Mouse (Mus musculus) midbrain, postnatal 0 days (tissue): ENCODE measurements at regions not wholly inside any gene's neighbourhood (a gene's known extent, or its start where the extent isn't known, plus 50 kb on each side); places are given as distances from the start of the nearest gene placed in this dataset.

Experiments
- ATAC-seq: fragments of 200-750 bp; cut with Nextera tagmentation; 2 replicates; pipeline ENCODE4 v1.8.0; 2017; ENCODE audit warnings: moderate number of reproducible peaks, mild to moderate bottlenecking, moderate TSS enrichment, moderate library complexity; ENCODE audit not compliant: low FRiP score
- DNase-seq: peaks from one replicate; pipeline ENCODE4 v3.0.0-alpha.2; 2015; ENCODE audit warnings: low spot score
- H3K27ac ChIP-seq: fragments of 300-500 bp; sonication (generic); 2 replicates; pipeline ENCODE4 v1.5.1; 2014; ENCODE audit warnings: low read depth, mild to moderate bottlenecking, low read length, mixed read lengths
- H3K27me3 ChIP-seq: fragments of 300-500 bp; sonication (generic); 2 replicates; pipeline ENCODE4 v1.6.1; 2014; ENCODE audit warnings: low read length, control low read depth, mixed read lengths; ENCODE audit not compliant: insufficient read depth
- H3K36me3 ChIP-seq: fragments of 300-500 bp; sonication (generic); 2 replicates; pipeline ENCODE4 v1.6.1; 2014; ENCODE audit warnings: low read length, control low read depth, mixed read lengths; ENCODE audit not compliant: insufficient read depth
- H3K4me1 ChIP-seq: fragments of 300-500 bp; sonication (generic); 2 replicates; pipeline ENCODE4 v1.6.1; 2014; ENCODE audit warnings: mild to moderate bottlenecking, control low read depth, antibody characterized with exemption, low read length, mixed read lengths; ENCODE audit not compliant: insufficient read depth
- H3K4me2 ChIP-seq: fragments of 300-500 bp; sonication (generic); 2 replicates; pipeline ENCODE4 v1.6.1; 2014; ENCODE audit warnings: low read depth, mild to moderate bottlenecking, low read length, mixed read lengths; ENCODE audit not compliant: poor library complexity, severe bottlenecking
- H3K4me3 ChIP-seq: fragments of 300-500 bp; sonication (generic); 2 replicates; pipeline ENCODE4 v1.5.1; 2014; ENCODE audit warnings: low read depth, mild to moderate bottlenecking, low read length, moderate library complexity
- H3K9ac ChIP-seq: fragments of 300-500 bp; sonication (generic); replicated peaks from 2 replicates; pipeline ENCODE4 v1.6.1; 2014; ENCODE audit warnings: mild to moderate bottlenecking, low read length, moderate library complexity, mixed read lengths; ENCODE audit not compliant: poor library complexity, severe bottlenecking
- H3K9me3 ChIP-seq: fragments of 300-500 bp; sonication (generic); 2 replicates; pipeline ENCODE4 v1.6.1; 2016; ENCODE audit warnings: low read length, control low read depth
- CTCF ChIP-seq: IDR thresholded peaks from 2 replicates; pipeline ENCODE4 v1.5.1; 2016; ENCODE audit warnings: antibody characterized with exemption, mild to moderate bottlenecking
- WGBS: fragments of 180-500 bp; shearing (Covaris S2); extraction: QIAGEN DNeasy Blood & Tissue Kit; methylation state at CpG from one replicate; pipeline ENCODE4 v1.1.7; 2014; 5-methylcytosine and 5-hydroxymethylcytosine counted together

DNA sequence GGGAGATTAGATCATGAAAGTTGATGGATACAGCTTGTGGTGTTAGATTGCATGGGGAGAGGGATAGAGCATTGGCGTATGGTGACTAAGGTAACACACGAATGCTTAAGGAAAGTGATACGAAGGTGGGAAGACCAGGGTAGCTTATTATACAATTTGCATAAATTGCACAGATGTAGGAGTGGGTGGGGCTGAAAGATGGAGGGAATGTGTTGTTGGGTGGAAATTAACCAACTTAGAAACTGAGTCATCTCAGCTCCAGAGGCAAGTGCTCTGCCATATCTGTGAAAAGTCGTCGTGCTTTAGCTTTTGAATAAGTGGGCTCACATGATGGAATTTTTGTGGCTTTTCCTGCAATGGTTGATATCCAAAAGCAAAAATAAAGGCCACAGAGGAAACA lies 404.8 kb upstream of the Frg1 start:
- TF ChIP-seq CTCF = no peak

DNA sequence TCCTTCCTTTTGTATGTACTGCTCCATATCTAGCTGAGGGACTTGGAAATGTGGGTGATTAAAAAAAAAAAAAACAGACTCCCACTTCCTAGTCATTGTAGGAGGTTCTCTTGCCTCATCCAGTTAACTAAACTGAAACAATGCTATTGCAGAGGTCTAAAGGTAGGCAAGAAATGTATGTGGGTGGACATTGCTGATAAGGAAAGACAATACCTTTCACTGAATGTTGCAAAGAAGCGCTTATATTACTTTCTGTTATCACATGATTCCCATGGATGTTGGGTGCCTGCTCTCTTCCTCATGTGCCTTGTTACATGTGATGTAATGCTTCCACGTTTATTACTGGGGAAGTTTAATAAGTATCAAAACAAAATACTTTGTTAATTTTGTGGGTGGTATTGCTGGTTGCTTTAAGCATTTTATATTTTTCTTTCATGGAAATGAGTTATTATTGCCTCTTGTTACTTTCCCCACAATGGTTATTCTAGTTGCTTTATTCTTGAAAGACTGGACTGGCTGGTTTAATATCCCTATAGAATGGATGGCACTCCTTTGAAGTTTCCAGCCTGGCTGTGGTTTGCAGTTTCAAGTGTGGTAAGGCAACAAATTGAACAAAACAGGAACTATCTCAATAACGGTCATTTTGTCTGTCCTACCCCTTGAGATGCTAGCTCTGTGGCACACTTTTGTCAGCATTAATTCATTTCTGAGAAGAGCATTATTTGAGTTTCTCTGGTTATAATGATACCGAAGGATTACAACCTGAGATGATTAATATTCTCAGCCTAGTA lies 403.9 kb upstream of the Frg1 start:
- Histone ChIP-seq H3K4me1 (no peaks in the 10 kb centered on the region), H3K4me3 (no peak overlapping the region), H3K9ac (no peak overlapping the region), H3K36me3 (no peaks in the 10 kb centered on the region), H3K27me3 (no peaks in the 10 kb centered on the region), H3K27ac (no peak overlapping the region), H3K9me3 (no peaks in the 10 kb centered on the region), H3K4me2 (no peak overlapping the region)
- ATAC-seq (no peak), DNase-seq (no peak)
- TF ChIP-seq CTCF = no peak
- 84% methylated on average over 4 of the region's 4 CpGs for WGBS

More for the DNA sequence above, 404.8 kb upstream of the Frg1 start:
- Histone ChIP-seq H3K4me3 (no peak overlapping the region), H3K27me3 (no peaks in the 10 kb centered on the region), H3K9me3 (no peaks in the 10 kb centered on the region), H3K36me3 (no peaks in the 10 kb centered on the region), H3K27ac (no peak overlapping the region), H3K4me1 (no peaks in the 10 kb centered on the region), H3K9ac (no peak overlapping the region), H3K4me2 (no peak overlapping the region)
- DNase-seq (no peak), ATAC-seq (no peak)
- WGBS = 92% methylated on average over 5 of the region's 5 CpGs

DNA sequence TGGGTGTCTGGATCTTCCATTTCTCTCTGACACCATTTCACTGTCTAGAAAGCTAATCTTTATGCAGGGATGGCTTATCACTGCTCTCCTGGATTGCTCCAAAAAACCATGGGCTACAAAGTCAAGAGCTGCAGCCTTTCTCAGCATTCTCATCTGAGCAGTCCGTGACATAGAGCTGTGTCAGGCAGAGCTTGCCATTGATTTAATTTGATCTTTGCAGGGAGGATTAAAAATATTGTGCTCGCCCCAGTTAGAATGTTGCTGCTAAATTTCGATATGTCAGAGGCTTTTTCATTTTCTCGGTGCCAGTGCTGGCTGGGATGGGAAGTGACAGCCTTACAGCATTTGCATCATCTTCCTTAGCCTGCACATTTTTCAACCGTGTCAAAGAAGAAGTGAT lies 401.7 kb upstream of the Frg1 start:
- Histone ChIP-seq H3K27ac (no peak overlapping the region), H3K4me1 (no peaks in the 10 kb centered on the region), H3K4me3 (no peak overlapping the region), H3K27me3 (no peaks in the 10 kb centered on the region), H3K9me3 (no peaks in the 10 kb centered on the region), H3K36me3 (no peaks in the 10 kb centered on the region), H3K9ac (no peak overlapping the region), H3K4me2 (peak overlapping the region; percentile 18; the same call in 1 of the 2 replicates)
- 29% methylated on average over 5 of the region's 5 CpGs for WGBS
- ATAC-seq (no peak), DNase-seq (no peak)
- TF ChIP-seq CTCF = no peak

DNA sequence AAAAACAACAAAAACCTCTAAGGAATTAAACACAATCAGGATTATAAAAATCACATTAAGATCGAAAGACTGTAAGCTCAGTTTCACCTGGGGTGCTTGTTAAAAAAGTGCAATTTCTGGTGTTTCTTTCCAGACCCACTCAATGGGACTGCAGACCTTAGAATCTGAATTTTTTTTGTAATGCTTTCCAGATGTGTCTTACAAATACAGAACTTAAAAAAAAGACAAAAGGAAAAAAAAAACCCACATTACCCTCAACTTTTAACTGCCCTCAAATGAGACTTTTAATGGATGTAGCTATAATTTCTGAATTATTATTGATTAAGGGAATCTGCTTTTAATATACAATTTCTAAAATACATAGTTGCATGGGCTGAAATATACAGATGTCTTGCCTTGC lies 401.2 kb upstream of the Frg1 start:
- H3K4me2 ChIP-seq = no peak overlapping the region
- no peaks in the 10 kb centered on the region for H3K27me3 ChIP-seq
- TF ChIP-seq CTCF = no peak
- no peak overlapping the region for H3K27ac ChIP-seq
- H3K4me3 ChIP-seq = no peak overlapping the region
- DNase-seq (no peak), ATAC-seq (no peak)
- H3K4me1 ChIP-seq = no peaks in the 10 kb centered on the region
- WGBS = 81% methylated on average over 1 of the region's 1 CpGs
- H3K36me3 ChIP-seq = no peaks in the 10 kb centered on the region
- no peak overlapping the region for H3K9ac ChIP-seq
- H3K9me3 ChIP-seq = no peaks in the 10 kb centered on the region

DNA sequence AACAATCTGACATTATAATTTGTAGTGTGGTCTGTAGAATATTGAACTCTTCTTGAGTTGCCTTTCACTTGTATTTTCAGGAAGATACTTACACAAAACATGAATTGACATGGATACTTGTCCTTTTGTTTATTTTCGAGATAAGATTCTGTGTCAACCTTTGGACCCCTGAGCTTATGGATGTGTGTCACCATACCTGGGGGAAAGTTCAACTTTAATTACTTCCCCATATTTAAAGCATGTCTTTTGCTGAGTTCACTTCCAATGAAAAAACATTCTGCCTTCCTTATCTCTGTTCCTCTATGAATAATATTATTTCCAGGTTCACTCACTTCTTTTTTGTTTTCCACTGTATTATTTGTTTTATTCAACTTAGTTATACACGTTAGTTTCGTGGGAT lies 398.4 kb upstream of the Frg1 start:
- TF ChIP-seq CTCF = no peak
- DNase-seq (no peak), ATAC-seq (no peak)
- 88% methylated on average over 3 of the region's 3 CpGs for WGBS
- Histone ChIP-seq H3K4me1 (no peaks in the 10 kb centered on the region), H3K9me3 (no peaks in the 10 kb centered on the region), H3K36me3 (no peaks in the 10 kb centered on the region), H3K27me3 (no peaks in the 10 kb centered on the region), H3K4me3 (no peak overlapping the region), H3K27ac (no peak overlapping the region), H3K9ac (no peak overlapping the region), H3K4me2 (no peak overlapping the region)

DNA sequence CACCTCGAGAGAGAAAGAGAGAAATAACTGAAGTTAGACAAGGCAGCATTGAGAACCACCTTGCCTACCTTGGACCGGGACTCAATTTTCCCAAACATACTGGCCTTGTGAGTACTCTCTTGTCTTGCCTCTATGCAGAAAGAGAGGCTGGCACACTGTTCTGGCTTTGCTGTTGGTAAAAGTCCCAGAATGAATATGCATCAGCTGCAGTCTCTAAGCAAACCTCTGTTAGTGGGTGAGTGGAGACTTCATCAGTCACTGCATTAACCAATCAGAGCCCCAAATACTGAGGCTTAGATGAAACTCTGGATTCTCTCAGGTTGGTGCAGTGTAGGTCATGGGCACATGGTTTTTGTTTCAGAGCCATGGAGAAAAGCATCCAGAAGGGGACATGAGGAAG lies 378.8 kb upstream of the Frg1 start:
- WGBS = 80% methylated on average over 2 of the region's 2 CpGs
- no peak overlapping the region for H3K4me2 ChIP-seq
- H3K9me3 ChIP-seq = no peaks in the 10 kb centered on the region
- TF ChIP-seq CTCF = no peak
- DNase-seq = peak; percentile 7
- H3K9ac ChIP-seq = no peak overlapping the region
- H3K27me3 ChIP-seq = no peaks in the 10 kb centered on the region
- no peak overlapping the region for H3K4me3 ChIP-seq
- ATAC-seq = no peak
- no peaks in the 10 kb centered on the region for H3K36me3 ChIP-seq
- H3K27ac ChIP-seq = no peak overlapping the region
- H3K4me1 ChIP-seq = no peaks in the 10 kb centered on the region
